Mouse (Mus musculus): ENCODE data around the gene Lrmp.

- no peak for TF ChIP-seq POLR2A (IDR thresholded peaks at IDR 0.05; ENCODE audit: extremely low read depth, insufficient read depth, low read length)
- no peak for TF ChIP-seq CTCF (IDR thresholded peaks at IDR 0.05; ENCODE audit: extremely low read depth, insufficient read depth, low read length)
These were observed 11.1 kb upstream of the Lrmp start for GRCm38 (mm10) chr6:145104241-145104939.
